Mouse (Mus musculus): ENCODE data around the gene Vtcn1. TPM values are rescaled to one million over a fixed set of nuclear protein-coding genes. Genes with fewer than 3 reads are reported as not detected.

Gene Vtcn1
- total RNA-seq, 1 experiment: 0.31 TPM

DNA sequence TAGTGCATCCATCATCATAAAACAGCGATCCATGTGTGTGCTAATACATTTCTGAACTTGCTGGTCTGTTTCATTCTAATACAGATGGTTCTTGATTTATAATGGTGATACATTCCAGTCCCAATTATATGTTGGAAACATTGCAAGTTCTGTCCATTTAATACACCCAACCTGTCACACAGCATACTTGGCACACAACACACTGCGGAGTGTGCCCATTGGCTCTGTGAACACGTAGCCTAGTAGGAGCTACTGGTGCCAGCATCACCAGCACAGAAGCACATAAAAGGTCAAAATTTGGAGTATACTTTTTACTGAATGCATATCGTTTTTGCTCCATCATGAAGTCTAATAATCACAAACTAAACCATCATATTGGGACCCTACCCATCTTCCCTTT lies 51.8 kb downstream of the Vtcn1 start:
- Histone ChIP-seq H3K36me3 (ENCODE audit: control insufficient read depth, insufficient read depth, low read length, poor library complexity, severe bottlenecking) (no peaks in the 10 kb centered on the region), H3K9ac (ENCODE audit: insufficient read depth, low read depth, low read length, poor library complexity, severe bottlenecking) (no peak overlapping the region), H3K9me3 (ENCODE audit: control insufficient read depth, insufficient read depth, low read depth, low read length) (no peaks in the 10 kb centered on the region), H3K4me3 (ENCODE audit: insufficient read depth in 1 of 2, low read depth in 1 of 2, low read length in 2 of 2, poor library complexity in 1 of 2, severe bottlenecking in 1 of 2) (no peak overlapping the region), H3K4me1 (ENCODE audit: control insufficient read depth in 2 of 2, insufficient read depth in 2 of 2, low read length in 2 of 2, poor library complexity in 1 of 2) (no peaks in the 10 kb centered on the region), H3K27ac (ENCODE audit: insufficient read depth, low read depth, low read length, poor library complexity, severe bottlenecking) (no peak overlapping the region)
- no peak for DNase-seq (ENCODE audit: low read depth, low spot score)
- no peak for TF ChIP-seq MAFK (IDR thresholded peaks at IDR 0.05; ENCODE audit: insufficient read depth, low read depth, low read length)
- TF ChIP-seq CHD2 (IDR thresholded peaks at IDR 0.05; ENCODE audit: low read depth, low read length): no peak
- TF ChIP-seq ZNF384 (IDR thresholded peaks at IDR 0.05; ENCODE audit: low read depth, low read length): no peak
- TF ChIP-seq ZC3H11A (IDR thresholded peaks at IDR 0.05; ENCODE audit: borderline replicate concordance, low read depth, low read length): no peak
- TF ChIP-seq HCFC1 (IDR thresholded peaks at IDR 0.05; ENCODE audit: borderline replicate concordance, insufficient read depth, low read length): no peak
- in situ Hi-C loops (cut with MboI; ENCODE audit: low sequenced_read_pairs in 2 of 2, unreplicated experiment in 2 of 2): no loop called here

DNA sequence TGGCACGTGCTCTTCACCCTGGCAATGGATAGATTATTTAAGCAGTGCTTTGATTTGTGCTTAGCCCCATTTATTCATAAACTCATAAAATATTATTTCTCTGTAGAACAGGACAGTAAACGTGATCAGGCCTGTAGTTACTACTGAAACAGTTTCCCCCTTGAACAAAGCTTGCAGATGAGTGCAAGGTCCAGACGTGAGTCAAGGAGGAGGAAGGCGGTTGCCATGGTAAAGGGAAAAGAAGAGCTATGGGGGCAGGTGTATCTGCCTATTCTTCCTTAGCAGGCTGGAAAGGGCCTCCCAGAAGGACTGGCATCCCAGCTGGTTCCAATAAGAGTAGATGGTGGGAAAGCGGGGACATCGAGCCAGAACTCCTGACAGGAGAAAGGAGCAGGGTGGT lies 56.1 kb downstream of the Vtcn1 start:
- no peak for TF ChIP-seq MAFK (IDR thresholded peaks at IDR 0.05; ENCODE audit: insufficient read depth, low read depth, low read length)
- TF ChIP-seq ZC3H11A (IDR thresholded peaks at IDR 0.05; ENCODE audit: borderline replicate concordance, low read depth, low read length): no peak
- no peak for TF ChIP-seq HCFC1 (IDR thresholded peaks at IDR 0.05; ENCODE audit: borderline replicate concordance, insufficient read depth, low read length)
- no peak for TF ChIP-seq ZNF384 (IDR thresholded peaks at IDR 0.05; ENCODE audit: low read depth, low read length)
- TF ChIP-seq CHD2 (IDR thresholded peaks at IDR 0.05; ENCODE audit: low read depth, low read length): no peak
- no peaks in the 10 kb centered on the region for H3K4me1 ChIP-seq (ENCODE audit: control insufficient read depth in 2 of 2, insufficient read depth in 2 of 2, low read length in 2 of 2, poor library complexity in 1 of 2)
- H3K9ac ChIP-seq (ENCODE audit: insufficient read depth, low read depth, low read length, poor library complexity, severe bottlenecking): no peak overlapping the region
- in situ Hi-C loops (cut with MboI; ENCODE audit: low sequenced_read_pairs in 2 of 2, unreplicated experiment in 2 of 2): no loop called here
- no peaks in the 10 kb centered on the region for H3K9me3 ChIP-seq (ENCODE audit: control insufficient read depth, insufficient read depth, low read depth, low read length)
- no peak for DNase-seq (ENCODE audit: low read depth, low spot score)
- no peaks in the 10 kb centered on the region for H3K36me3 ChIP-seq (ENCODE audit: control insufficient read depth, insufficient read depth, low read length, poor library complexity, severe bottlenecking)
- H3K4me3 ChIP-seq (ENCODE audit: insufficient read depth in 1 of 2, low read depth in 1 of 2, low read length in 2 of 2, poor library complexity in 1 of 2, severe bottlenecking in 1 of 2): no peak overlapping the region
- no peak overlapping the region for H3K27ac ChIP-seq (ENCODE audit: insufficient read depth, low read depth, low read length, poor library complexity, severe bottlenecking)

DNA sequence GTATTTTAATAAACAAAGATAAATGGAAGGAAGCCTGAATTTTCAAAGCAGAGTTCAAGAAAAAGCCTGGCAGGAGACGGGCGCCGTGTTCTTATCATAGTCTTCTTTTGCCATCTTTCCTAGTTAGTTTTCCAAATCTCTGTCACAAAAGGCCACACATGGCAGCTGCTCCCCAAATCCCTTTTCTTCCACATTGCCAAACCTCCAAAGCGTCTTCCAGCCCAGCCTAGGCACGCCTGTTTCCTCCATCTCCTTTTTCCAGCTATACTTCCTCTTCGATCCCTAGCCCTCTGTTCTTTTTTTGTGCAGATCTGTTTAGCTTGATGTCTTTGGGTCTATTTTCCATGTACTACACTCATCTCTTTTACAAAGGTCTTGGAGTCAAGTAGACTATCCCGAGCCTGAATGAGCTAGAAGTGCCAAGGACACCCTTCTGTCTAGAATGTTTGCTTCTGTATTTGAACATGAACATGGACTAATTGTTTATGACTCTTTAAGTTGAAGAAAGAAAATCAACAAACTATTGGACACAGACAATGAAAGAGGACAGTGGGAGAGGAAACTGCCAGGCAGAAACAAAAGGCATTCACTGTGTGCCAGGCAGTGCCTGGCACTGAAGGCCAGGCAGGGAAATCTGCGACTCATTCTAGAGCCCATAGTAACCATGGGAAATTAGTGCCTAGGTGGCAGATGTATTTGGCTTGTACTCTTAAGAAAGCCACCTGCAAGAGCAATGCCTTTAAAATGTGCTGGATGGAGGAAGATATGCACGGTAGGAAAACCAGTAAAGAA lies 56.8 kb downstream of the Vtcn1 start:
- in situ Hi-C loops (cut with MboI; ENCODE audit: low sequenced_read_pairs in 2 of 2, unreplicated experiment in 2 of 2): no loop called here

DNA sequence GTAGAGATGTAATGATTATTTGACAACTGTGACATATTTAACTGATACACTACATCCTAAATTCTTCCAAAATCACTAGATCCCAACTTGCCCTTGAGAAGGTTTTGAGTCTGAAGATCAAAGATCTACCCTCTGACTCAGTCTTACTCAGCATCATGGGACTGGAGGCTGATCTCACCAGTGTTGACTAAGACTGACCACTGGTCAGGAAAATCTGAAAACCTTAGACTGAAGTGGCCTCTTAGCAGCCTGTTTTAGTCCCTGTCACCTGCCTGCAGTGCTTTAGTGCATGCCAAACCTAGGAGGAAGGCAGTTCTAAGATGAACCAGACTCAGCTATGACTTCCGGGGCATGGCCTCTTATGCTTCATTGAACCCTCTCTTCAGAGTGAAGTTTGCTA lies 64.0 kb downstream of the Vtcn1 start:
- H3K27ac ChIP-seq (ENCODE audit: insufficient read depth, low read depth, low read length, poor library complexity, severe bottlenecking): no peak overlapping the region
- no peaks in the 10 kb centered on the region for H3K36me3 ChIP-seq (ENCODE audit: control insufficient read depth, insufficient read depth, low read length, poor library complexity, severe bottlenecking)
- no peak overlapping the region for H3K4me3 ChIP-seq (ENCODE audit: insufficient read depth in 1 of 2, low read depth in 1 of 2, low read length in 2 of 2, poor library complexity in 1 of 2, severe bottlenecking in 1 of 2)
- TF ChIP-seq MAFK (IDR thresholded peaks at IDR 0.05; ENCODE audit: insufficient read depth, low read depth, low read length) (no peak), ZNF384 (IDR thresholded peaks at IDR 0.05; ENCODE audit: low read depth, low read length) (no peak), ZC3H11A (IDR thresholded peaks at IDR 0.05; ENCODE audit: borderline replicate concordance, low read depth, low read length) (no peak), HCFC1 (IDR thresholded peaks at IDR 0.05; ENCODE audit: borderline replicate concordance, insufficient read depth, low read length) (no peak), CHD2 (IDR thresholded peaks at IDR 0.05; ENCODE audit: low read depth, low read length) (no peak)
- no peak for DNase-seq (ENCODE audit: low read depth, low spot score)
- in situ Hi-C loops (cut with MboI; ENCODE audit: low sequenced_read_pairs in 2 of 2, unreplicated experiment in 2 of 2): no loop called here
- H3K9ac ChIP-seq (ENCODE audit: insufficient read depth, low read depth, low read length, poor library complexity, severe bottlenecking): no peak overlapping the region
- no peaks in the 10 kb centered on the region for H3K9me3 ChIP-seq (ENCODE audit: control insufficient read depth, insufficient read depth, low read depth, low read length)
- H3K4me1 ChIP-seq (ENCODE audit: control insufficient read depth in 2 of 2, insufficient read depth in 2 of 2, low read length in 2 of 2, poor library complexity in 1 of 2): no peaks in the 10 kb centered on the region

More for the DNA sequence above, 56.8 kb downstream of the Vtcn1 start:
- no peak overlapping the region for H3K27ac ChIP-seq (ENCODE audit: insufficient read depth, low read depth, low read length, poor library complexity, severe bottlenecking)
- H3K4me3 ChIP-seq (ENCODE audit: insufficient read depth in 1 of 2, low read depth in 1 of 2, low read length in 2 of 2, poor library complexity in 1 of 2, severe bottlenecking in 1 of 2): no peak overlapping the region
- DNase-seq (ENCODE audit: low read depth, low spot score): no peak
- no peaks in the 10 kb centered on the region for H3K36me3 ChIP-seq (ENCODE audit: control insufficient read depth, insufficient read depth, low read length, poor library complexity, severe bottlenecking)
- no peaks in the 10 kb centered on the region for H3K4me1 ChIP-seq (ENCODE audit: control insufficient read depth in 2 of 2, insufficient read depth in 2 of 2, low read length in 2 of 2, poor library complexity in 1 of 2)
- no peak overlapping the region for H3K9ac ChIP-seq (ENCODE audit: insufficient read depth, low read depth, low read length, poor library complexity, severe bottlenecking)
- no peak for TF ChIP-seq HCFC1 (IDR thresholded peaks at IDR 0.05; ENCODE audit: borderline replicate concordance, insufficient read depth, low read length)
- TF ChIP-seq MAFK (IDR thresholded peaks at IDR 0.05; ENCODE audit: insufficient read depth, low read depth, low read length): no peak
- no peak for TF ChIP-seq ZNF384 (IDR thresholded peaks at IDR 0.05; ENCODE audit: low read depth, low read length)
- TF ChIP-seq ZC3H11A (IDR thresholded peaks at IDR 0.05; ENCODE audit: borderline replicate concordance, low read depth, low read length): no peak
- no peak for TF ChIP-seq CHD2 (IDR thresholded peaks at IDR 0.05; ENCODE audit: low read depth, low read length)
- no peaks in the 10 kb centered on the region for H3K9me3 ChIP-seq (ENCODE audit: control insufficient read depth, insufficient read depth, low read depth, low read length)

Data from ES-E14 (cell line).